Mouse (Mus musculus) intestine, embryonic 16.5 days (tissue): ENCODE measurements at regions not wholly inside any gene's neighbourhood (a gene's known extent, or its start where the extent isn't known, plus 50 kb on each side); places are given as distances from the start of the nearest gene placed in this dataset.

Source experiments
- ATAC-seq: fragments of 200-750 bp; cut with Nextera tagmentation; 2 replicates; pipeline ENCODE4 v1.8.0; 2017; ENCODE audit warnings: moderate TSS enrichment, moderate library complexity
- H3K27ac ChIP-seq: fragments of 300-500 bp; sonication (generic); 2 replicates; pipeline ENCODE4 v1.5.1; 2014; ENCODE audit warnings: mild to moderate bottlenecking, low read length
- H3K27me3 ChIP-seq: fragments of 300-500 bp; sonication (generic); replicated peaks from 2 replicates; pipeline ENCODE4 v1.6.1; 2014; ENCODE audit warnings: low read length, control low read depth, mixed read lengths; ENCODE audit not compliant: control insufficient read depth, insufficient read depth
- H3K36me3 ChIP-seq: fragments of 300-500 bp; sonication (generic); 2 replicates; pipeline ENCODE4 v1.6.1; 2014; ENCODE audit warnings: low read length, control low read depth; ENCODE audit not compliant: control insufficient read depth, insufficient read depth
- H3K4me1 ChIP-seq: fragments of 300-500 bp; sonication (generic); 2 replicates; pipeline ENCODE4 v1.6.1; 2014; ENCODE audit warnings: low read length, control low read depth, mixed read lengths; ENCODE audit not compliant: control insufficient read depth, insufficient read depth
- H3K4me2 ChIP-seq: fragments of 300-500 bp; sonication (generic); 2 replicates; pipeline ENCODE4 v1.6.1; 2014; ENCODE audit warnings: low read depth, low read length, control low read depth
- H3K4me3 ChIP-seq: fragments of 300-500 bp; sonication (generic); 2 replicates; pipeline ENCODE4 v1.5.1; 2014; ENCODE audit warnings: mild to moderate bottlenecking, low read length
- H3K9ac ChIP-seq: fragments of 300-500 bp; sonication (generic); 2 replicates; pipeline ENCODE4 v1.6.1; 2014; ENCODE audit warnings: low read depth, low read length
- H3K9me3 ChIP-seq: fragments of 300-500 bp; sonication (generic); 2 replicates; pipeline ENCODE4 v1.6.1; 2016; ENCODE audit warnings: low read length, control low read depth; ENCODE audit not compliant: control insufficient read depth
- WGBS: fragments of 180-500 bp; shearing (Covaris S2); extraction: QIAGEN DNeasy Blood & Tissue Kit; methylation state at CpG from one replicate; pipeline ENCODE4 v1.1.7; 2014; 5-methylcytosine and 5-hydroxymethylcytosine counted together

- WGBS = 47% methylated on average over 4 of the region's 4 CpGs
- H3K9me3 ChIP-seq = no peaks in the 10 kb centered on the region
- ATAC-seq = no peak
Measured at GRCm38 (mm10) chr12:106157827-106158226, 147.8 kb downstream of the Vrk1 start.

GRCm38 (mm10) chr12:106158620-106159019 lies 148.6 kb downstream of the Vrk1 start:
- Histone ChIP-seq H3K4me2 (no peak overlapping the region), H3K27me3 (no peaks in the 10 kb centered on the region), H3K36me3 (no peaks in the 10 kb centered on the region), H3K9ac (no peak overlapping the region), H3K4me1 (no peaks in the 10 kb centered on the region), H3K4me3 (no peak overlapping the region), H3K9me3 (no peaks in the 10 kb centered on the region), H3K27ac (no peak overlapping the region)
- WGBS = 94% methylated on average over 14 of the region's 14 CpGs
- ATAC-seq = no peak

More at GRCm38 (mm10) chr12:106157827-106158226, 147.8 kb downstream of the Vrk1 start:
- H3K4me3 ChIP-seq = no peak overlapping the region
- no peak overlapping the region for H3K27ac ChIP-seq
- H3K27me3 ChIP-seq = no peaks in the 10 kb centered on the region
- H3K36me3 ChIP-seq = no peaks in the 10 kb centered on the region
- no peak overlapping the region for H3K4me2 ChIP-seq
- no peaks in the 10 kb centered on the region for H3K4me1 ChIP-seq
- H3K9ac ChIP-seq = no peak overlapping the region

- Histone ChIP-seq H3K36me3 (no peaks in the 10 kb centered on the region), H3K4me2 (no peak overlapping the region), H3K4me3 (no peak overlapping the region), H3K9ac (no peak overlapping the region), H3K27me3 (peaks cover 10% of the 10 kb centered on the region), H3K4me1 (peaks cover 4% of the 10 kb centered on the region; the same call in 1 of the 2 replicates), H3K27ac (no peak overlapping the region), H3K9me3 (no peaks in the 10 kb centered on the region)
- 53% methylated on average over 5 of the region's 5 CpGs for WGBS
- ATAC-seq = no peak
Measured at GRCm38 (mm10) chr12:106171301-106171700, 161.3 kb downstream of the Vrk1 start.

GRCm38 (mm10) chr12:106173211-106173610 lies 163.2 kb downstream of the Vrk1 start:
- peaks cover 10% of the 10 kb centered on the region for H3K27me3 ChIP-seq
- WGBS = 38% methylated on average over 8 of the region's 8 CpGs
- H3K4me2 ChIP-seq = no peak overlapping the region
- H3K9me3 ChIP-seq = no peaks in the 10 kb centered on the region
- no peak overlapping the region for H3K27ac ChIP-seq
- ATAC-seq = no peak
- H3K4me1 ChIP-seq = peaks cover 4% of the 10 kb centered on the region; the same call in 1 of the 2 replicates
- no peaks in the 10 kb centered on the region for H3K36me3 ChIP-seq
- no peak overlapping the region for H3K9ac ChIP-seq
- no peak overlapping the region for H3K4me3 ChIP-seq

GRCm38 (mm10) chr12:106174070-106174980 lies 164.3 kb downstream of the Vrk1 start:
- peaks cover 4% of the 10 kb centered on the region; the same call in 1 of the 2 replicates for H3K4me1 ChIP-seq
- WGBS = 1% methylated on average over 39 of the region's 39 CpGs
- no peaks in the 10 kb centered on the region for H3K9me3 ChIP-seq
- peak; percentile 64 for ATAC-seq
- H3K4me3 ChIP-seq = peak overlapping the region; percentile 51
- peak overlapping the region; percentile 32 for H3K9ac ChIP-seq
- peaks cover 10% of the 10 kb centered on the region for H3K27me3 ChIP-seq
- peak overlapping the region; percentile 87 for H3K4me2 ChIP-seq
- no peaks in the 10 kb centered on the region for H3K36me3 ChIP-seq
- H3K27ac ChIP-seq = no peak overlapping the region

GRCm38 (mm10) chr12:106174981-106175700 lies 165.1 kb downstream of the Vrk1 start:
- peak; percentile 38; the same call in 1 of the 2 replicates for ATAC-seq
- Histone ChIP-seq H3K36me3 (no peaks in the 10 kb centered on the region), H3K27ac (no peak overlapping the region), H3K9ac (no peak overlapping the region), H3K4me3 (peak overlapping the region; percentile 51), H3K27me3 (peaks cover 10% of the 10 kb centered on the region), H3K4me1 (peaks cover 4% of the 10 kb centered on the region; the same call in 1 of the 2 replicates), H3K4me2 (peak overlapping the region; percentile 87), H3K9me3 (no peaks in the 10 kb centered on the region)
- WGBS = 6% methylated on average over 27 of the region's 27 CpGs

- Histone ChIP-seq H3K9me3 (no peaks in the 10 kb centered on the region), H3K4me1 (peaks cover 4% of the 10 kb centered on the region; the same call in 1 of the 2 replicates), H3K27me3 (peaks cover 7% of the 10 kb centered on the region), H3K9ac (no peak overlapping the region), H3K4me3 (no peak overlapping the region), H3K36me3 (no peaks in the 10 kb centered on the region), H3K27ac (no peak overlapping the region), H3K4me2 (no peak overlapping the region)
- WGBS = 65% methylated on average over 4 of the region's 4 CpGs
- ATAC-seq = no peak
Measured at GRCm38 (mm10) chr12:106177302-106177701, 167.3 kb downstream of the Vrk1 start.

- no peaks in the 10 kb centered on the region for H3K9me3 ChIP-seq
- H3K4me2 ChIP-seq = no peak overlapping the region
- peaks cover 5% of the 10 kb centered on the region for H3K27me3 ChIP-seq
- peaks cover 4% of the 10 kb centered on the region; the same call in 1 of the 2 replicates for H3K4me1 ChIP-seq
- H3K4me3 ChIP-seq = no peak overlapping the region
- H3K27ac ChIP-seq = no peak overlapping the region
- H3K36me3 ChIP-seq = no peaks in the 10 kb centered on the region
- no peak for ATAC-seq
- no peak overlapping the region for H3K9ac ChIP-seq
- WGBS = 82% methylated on average over 3 of the region's 3 CpGs
Measured at GRCm38 (mm10) chr12:106177861-106178260, 167.8 kb downstream of the Vrk1 start.

GRCm38 (mm10) chr12:106178688-106179205 lies 168.7 kb downstream of the Vrk1 start:
- Histone ChIP-seq H3K36me3 (no peaks in the 10 kb centered on the region), H3K27ac (no peak overlapping the region), H3K4me3 (no peak overlapping the region), H3K4me1 (peaks cover 2% of the 10 kb centered on the region; the same call in 1 of the 2 replicates), H3K4me2 (no peak overlapping the region), H3K27me3 (no peaks in the 10 kb centered on the region; the same call in 1 of the 2 replicates), H3K9me3 (no peaks in the 10 kb centered on the region), H3K9ac (no peak overlapping the region)
- WGBS = 79% methylated on average over 11 of the region's 11 CpGs
- ATAC-seq = no peak
